Mouse (Mus musculus) small intestine, adult 2 months (tissue): ENCODE data around the gene Vmn1r68.

Experiments
- CTCF ChIP-seq: fragments of 200-500 bp; IDR thresholded peaks from 2 replicates; pipeline ENCODE4 v1.5.1; 2012; ENCODE audit warnings: low read depth, mild to moderate bottlenecking, control low read depth, inconsistent platforms, low read length, moderate library complexity, mixed read lengths; ENCODE audit not compliant: insufficient replicate concordance, insufficient read length; ENCODE audit errors: extremely low read depth
- POLR2A ChIP-seq: fragments of 200-500 bp; IDR thresholded peaks from 2 replicates; pipeline ENCODE4 v1.6.1; 2012; ENCODE audit warnings: low read depth, mild to moderate bottlenecking, control low read depth, inconsistent platforms, low read length, moderate library complexity

GRCm38 (mm10) chr7:10558385-10558784, at the start of gene Vmn1r68:
- no peak for TF ChIP-seq POLR2A
- TF ChIP-seq CTCF = no peak
